ENCODE assay signal across 18 mouse cellular contexts in the genomic region with DNA sequence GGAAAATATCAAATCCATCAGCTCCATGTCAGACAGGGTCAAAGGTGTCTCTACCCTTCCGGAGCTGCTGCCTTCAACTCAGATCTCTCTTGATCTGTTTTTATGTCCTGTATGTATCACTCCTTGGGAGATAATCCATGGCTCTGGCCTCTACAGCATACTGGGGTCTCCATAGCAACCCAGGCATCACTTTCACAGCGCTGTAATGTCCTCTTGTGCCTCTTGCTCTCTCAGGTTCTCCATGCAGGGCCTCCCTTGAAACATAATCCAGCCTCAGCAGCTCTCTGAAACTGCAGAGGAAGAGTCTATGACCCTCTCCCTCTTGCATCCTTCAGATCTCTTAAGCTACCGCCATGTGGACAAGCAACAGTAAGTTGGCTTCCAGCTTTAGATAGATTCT.
DNase-seq lines count a peak whose midpoint lies in the region; ATAC-seq and TF ChIP-seq lines count a peak whose summit lies in the region.
"Had no signal": no experiment of that assay in that cellular context is flagged by ENCODE, and none has a peak within 500 bp of the region (broad histone marks: within the 10 kb centered on the region; RNA-seq: fewer than 3 reads in every experiment).

No protein-coding gene starts in this region.

- ATAC-seq in hindbrain, postnatal 0 days, result 0 out of 2 replicates have a peak, but pooled peaks have one; percentile 27
- no peak for ATAC-seq in hindbrain, embryonic 12.5 days (ENCODE audit: low FRiP score)
- ATAC-seq in kidney, postnatal 0 days (replicated peaks; ENCODE audit: low FRiP score, low read depth), result no peak; the same call in 1 of the 2 replicates
- ATAC-seq: forebrain, embryonic 15.5 days had no signal

- H3K4me1 ChIP-seq in hindbrain, postnatal 0 days (ENCODE audit: insufficient read depth, low read length), result peaks cover 6% of the 10 kb centered on the region; the same call in 1 of the 2 replicates
- peaks cover 8% of the 10 kb centered on the region for H3K4me1 ChIP-seq in hindbrain, embryonic 12.5 days
- no peaks in the 10 kb centered on the region for H3K4me1 ChIP-seq in kidney, postnatal 0 days (replicated peaks; ENCODE audit: insufficient read depth, low read length)
- H3K4me1 ChIP-seq: embryonic facial prominence, embryonic 12.5 days; heart, embryonic 10.5 days had no signal

- H3K27ac ChIP-seq in hindbrain, postnatal 0 days, result no peak overlapping the region
- H3K27ac ChIP-seq in hindbrain, embryonic 12.5 days, result no peak overlapping the region
- no peak overlapping the region for H3K27ac ChIP-seq in kidney, postnatal 0 days
- H3K27ac ChIP-seq: embryonic facial prominence, embryonic 12.5 days; forebrain, embryonic 15.5 days; heart, embryonic 10.5 days; hindbrain, embryonic 13.5 days had no signal

- no peaks in the 10 kb centered on the region for H3K9me3 ChIP-seq in hindbrain, postnatal 0 days (ENCODE audit: low read length)
- H3K9me3 ChIP-seq in hindbrain, embryonic 12.5 days (replicated peaks), result no peaks in the 10 kb centered on the region
- H3K9me3 ChIP-seq in kidney, postnatal 0 days (replicated peaks; ENCODE audit: low read length), result no peaks in the 10 kb centered on the region
- H3K9me3 ChIP-seq: embryonic facial prominence, embryonic 12.5 days; forebrain, embryonic 15.5 days; heart, embryonic 10.5 days; hindbrain, embryonic 13.5 days had no signal

- no peak overlapping the region for H3K4me3 ChIP-seq in hindbrain, postnatal 0 days (ENCODE audit: low read length)
- H3K4me3 ChIP-seq in hindbrain, embryonic 12.5 days, result no peak overlapping the region
- no peak overlapping the region for H3K4me3 ChIP-seq in kidney, postnatal 0 days (replicated peaks; ENCODE audit: low read depth, low read length)
- H3K4me3 ChIP-seq: embryonic facial prominence, embryonic 12.5 days; forebrain, embryonic 15.5 days; heart, embryonic 10.5 days; hindbrain, embryonic 13.5 days had no signal

- no peaks in the 10 kb centered on the region for H3K27me3 ChIP-seq in hindbrain, postnatal 0 days (ENCODE audit: insufficient read depth, low read length)
- H3K27me3 ChIP-seq in hindbrain, embryonic 12.5 days, result no peaks in the 10 kb centered on the region
- H3K27me3 ChIP-seq in kidney, postnatal 0 days (ENCODE audit: insufficient read depth, low read length), result no peaks in the 10 kb centered on the region
- H3K27me3 ChIP-seq: embryonic facial prominence, embryonic 12.5 days; forebrain, embryonic 15.5 days; hindbrain, embryonic 13.5 days had no signal

- WGBS in hindbrain, postnatal 0 days, result 62% methylated on average over 3 of the region's 3 CpGs
- WGBS in hindbrain, embryonic 12.5 days, result 66% methylated on average over 3 of the region's 3 CpGs
- 33% methylated on average over 3 of the region's 3 CpGs for WGBS in kidney, postnatal 0 days

- no peaks in the 10 kb centered on the region for H3K36me3 ChIP-seq in hindbrain, postnatal 0 days (ENCODE audit: insufficient read depth, low read length)
- H3K36me3 ChIP-seq in hindbrain, embryonic 12.5 days, result no peaks in the 10 kb centered on the region
- no peaks in the 10 kb centered on the region for H3K36me3 ChIP-seq in kidney, postnatal 0 days (ENCODE audit: insufficient read depth, low read length)
- H3K36me3 ChIP-seq: embryonic facial prominence, embryonic 12.5 days; forebrain, embryonic 15.5 days; heart, embryonic 10.5 days; hindbrain, embryonic 13.5 days had no signal

- DNase-seq in hindbrain, postnatal 0 days (ENCODE audit: low spot score), result peak; percentile 39
- DNase-seq in kidney, postnatal 0 days (ENCODE audit: low spot score), result peak; percentile 61
- no peak for DNase-seq in kidney, postnatal 14 days
- DNase-seq in brain, embryonic 14.5 days (ENCODE audit: low read depth), result peak; percentile 37
- peak; percentile 31 for DNase-seq in mesoderm, embryonic 11.5 days (ENCODE audit: low read depth, low spot score)
- DNase-seq: adrenal gland, adult 2 months; adrenal gland, postnatal 25 days; cerebellum, adult 2 months; cerebellum, postnatal 10 days; gastrocnemius, postnatal 10 days; heart, adult 18-20 months; heart, postnatal 10 days; heart, postnatal 4 days had no signal

- no peak for TF ChIP-seq CTCF in hindbrain, postnatal 0 days (IDR thresholded peaks at IDR 0.05; ENCODE audit: low read depth)
- no peak for TF ChIP-seq CTCF in kidney, postnatal 0 days (IDR thresholded peaks at IDR 0.05; ENCODE audit: low read depth)
- TF ChIP-seq CTCF in brain, embryonic 14.5 days (IDR thresholded peaks at IDR 0.05; ENCODE audit: borderline replicate concordance, extremely low read depth, insufficient read depth, insufficient read length), result no peak

- H3K9ac ChIP-seq in hindbrain, postnatal 0 days (replicated peaks; ENCODE audit: low read length), result no peak overlapping the region
- no peak overlapping the region for H3K9ac ChIP-seq in hindbrain, embryonic 12.5 days
- H3K9ac ChIP-seq in kidney, postnatal 0 days (ENCODE audit: low read depth, low read length), result no peak overlapping the region
- H3K9ac ChIP-seq: embryonic facial prominence, embryonic 12.5 days; forebrain, embryonic 15.5 days; hindbrain, embryonic 13.5 days had no signal

- TF ChIP-seq POLR2A in brain, embryonic 14.5 days (IDR thresholded peaks at IDR 0.05; ENCODE audit: borderline replicate concordance, extremely low read depth, insufficient read depth, insufficient read length, poor library complexity, severe bottlenecking), result no peak

- H3K4me2 ChIP-seq in hindbrain, postnatal 0 days (ENCODE audit: low read depth, low read length), result no peak overlapping the region
- no peak overlapping the region for H3K4me2 ChIP-seq in hindbrain, embryonic 12.5 days (replicated peaks)
- H3K4me2 ChIP-seq in kidney, postnatal 0 days (ENCODE audit: low read length), result no peak overlapping the region
- H3K4me2 ChIP-seq: embryonic facial prominence, embryonic 12.5 days; forebrain, embryonic 15.5 days; hindbrain, embryonic 13.5 days had no signal
